Mouse (Mus musculus) ES-E14 (cell line): Measurements from ENCODE around the gene Nsd1. TPM values are rescaled to one million over a fixed set of nuclear protein-coding genes. Genes with fewer than 3 reads are reported as not detected.
A peak's percentile ranks its signal among the peaks of the same experiment; 100 is the strongest.

Experiments used
- DNase-seq: peaks from one replicate; pipeline ENCODE4 v3.0.0-alpha.2; 2013; ENCODE audit warnings: low read depth, low spot score
- H3K27ac ChIP-seq: 2 replicates; pipeline ENCODE4 v1.5.1; 2012; ENCODE audit warnings: low read depth, mild to moderate bottlenecking, low read length, moderate library complexity, mixed read lengths; ENCODE audit not compliant: poor library complexity, insufficient read depth, severe bottlenecking
- H3K36me3 ChIP-seq: 2 replicates; pipeline ENCODE4 v1.6.1; 2012; ENCODE audit warnings: mild to moderate bottlenecking, low read length, moderate library complexity, mixed read lengths; ENCODE audit not compliant: control insufficient read depth, poor library complexity, insufficient read depth, severe bottlenecking
- H3K4me1 ChIP-seq, 2 experiments: fragments of 150-350 bp in 1 of 2; sonication (generic) in 1 of 2; 2 replicates each; pipeline ENCODE4 v1.6.1; 2012; ENCODE audit warnings: low read length in 2 of 2, mild to moderate bottlenecking in 1 of 2, mixed read lengths in 1 of 2; ENCODE audit not compliant: control insufficient read depth in 2 of 2, insufficient read depth in 2 of 2, poor library complexity in 1 of 2
- H3K4me3 ChIP-seq, 2 experiments: fragments of 150-350 bp in 1 of 2; sonication (generic) in 1 of 2; 2 replicates each; pipeline ENCODE4 v1.5.1; 2012; ENCODE audit warnings: low read length in 2 of 2, low read depth in 1 of 2, mild to moderate bottlenecking in 1 of 2, mixed read lengths in 1 of 2; ENCODE audit not compliant: insufficient read depth in 1 of 2, poor library complexity in 1 of 2, severe bottlenecking in 1 of 2
- H3K9ac ChIP-seq: 2 replicates; pipeline ENCODE4 v1.6.1; 2012; ENCODE audit warnings: low read depth, mild to moderate bottlenecking, low read length, mixed read lengths; ENCODE audit not compliant: poor library complexity, insufficient read depth, severe bottlenecking
- H3K9me3 ChIP-seq: fragments of 150-350 bp; sonication (generic); 2 replicates; pipeline ENCODE4 v1.6.1; 2012; ENCODE audit warnings: low read depth, mild to moderate bottlenecking, low read length; ENCODE audit not compliant: control insufficient read depth, insufficient read depth
- CHD2 ChIP-seq: IDR thresholded peaks from 2 replicates; pipeline ENCODE4 v1.6.1; 2014; ENCODE audit warnings: mild to moderate bottlenecking, low read depth, low read length, inconsistent platforms
- HCFC1 ChIP-seq: IDR thresholded peaks from 2 replicates; pipeline ENCODE4 v1.6.1; 2012; ENCODE audit warnings: low read length, inconsistent platforms, borderline replicate concordance; ENCODE audit not compliant: insufficient read depth
- MAFK ChIP-seq: IDR thresholded peaks from 2 replicates; pipeline ENCODE4 v1.6.1; 2014; ENCODE audit warnings: mild to moderate bottlenecking, low read depth, low read length, inconsistent platforms; ENCODE audit not compliant: insufficient read depth
- ZC3H11A ChIP-seq: IDR thresholded peaks from 2 replicates; pipeline ENCODE4 v1.6.1; 2012; ENCODE audit warnings: low read depth, mild to moderate bottlenecking, inconsistent platforms, low read length, borderline replicate concordance
- ZNF384 ChIP-seq: IDR thresholded peaks from 2 replicates; pipeline ENCODE4 v1.6.1; 2012; ENCODE audit warnings: low read depth, low read length, inconsistent platforms
- in situ Hi-C, 2 experiments: fragments of 600-800 bp; cut with MboI; formaldehyde crosslinking; loops; one replicate each; pipeline ENCODE4 v1.15.1; 2025; ENCODE audit warnings: low sequenced_read_pairs in 2 of 2, inconsistent platforms in 1 of 2; ENCODE audit not compliant: unreplicated experiment in 2 of 2
- total RNA-seq: library from RNA; depleted of rRNA; stranded (reverse); fragments of 300-350 nt; gene quantifications from 2 replicates; pipeline ENCODE4 v1.2.3, GENCODE M21; 2012

Gene Nsd1
- total RNA-seq, 1 experiment: 135 TPM

DNA sequence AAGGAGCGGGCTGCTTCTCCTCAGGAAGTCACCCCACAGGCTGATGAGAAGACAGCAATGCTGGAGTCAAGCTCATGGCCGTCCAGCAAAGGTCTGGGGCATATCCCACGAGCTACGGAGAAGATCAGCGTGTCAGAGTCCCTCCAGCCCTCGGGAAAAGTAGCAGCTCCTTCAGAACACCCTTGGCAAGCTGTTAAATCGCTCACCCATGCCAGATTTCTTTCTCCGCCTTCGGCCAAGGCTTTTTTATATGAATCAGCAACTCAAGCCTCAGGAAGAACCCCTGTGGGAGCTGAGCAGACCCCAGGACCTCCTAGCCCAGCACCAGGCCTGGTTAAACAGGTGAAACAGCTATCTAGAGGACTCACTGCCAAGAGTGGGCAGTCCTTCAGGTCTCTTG lies 103.5 kb downstream of the Nsd1 start:
- in situ Hi-C loops: no loop called here
- no peak overlapping the region for H3K4me3 ChIP-seq
- DNase-seq: no peak
- TF ChIP-seq MAFK: no peak
- no peak for TF ChIP-seq CHD2
- TF ChIP-seq ZC3H11A: no peak
- TF ChIP-seq ZNF384: no peak
- TF ChIP-seq HCFC1: no peak
- no peak overlapping the region for H3K9ac ChIP-seq
- H3K9me3 ChIP-seq: no peaks in the 10 kb centered on the region
- H3K27ac ChIP-seq: no peak overlapping the region; the same call in 1 of the 2 replicates
- no peaks in the 10 kb centered on the region; a peak in 1 of 4 replicates for H3K4me1 ChIP-seq
- H3K36me3 ChIP-seq: peaks cover 47% of the 10 kb centered on the region

DNA sequence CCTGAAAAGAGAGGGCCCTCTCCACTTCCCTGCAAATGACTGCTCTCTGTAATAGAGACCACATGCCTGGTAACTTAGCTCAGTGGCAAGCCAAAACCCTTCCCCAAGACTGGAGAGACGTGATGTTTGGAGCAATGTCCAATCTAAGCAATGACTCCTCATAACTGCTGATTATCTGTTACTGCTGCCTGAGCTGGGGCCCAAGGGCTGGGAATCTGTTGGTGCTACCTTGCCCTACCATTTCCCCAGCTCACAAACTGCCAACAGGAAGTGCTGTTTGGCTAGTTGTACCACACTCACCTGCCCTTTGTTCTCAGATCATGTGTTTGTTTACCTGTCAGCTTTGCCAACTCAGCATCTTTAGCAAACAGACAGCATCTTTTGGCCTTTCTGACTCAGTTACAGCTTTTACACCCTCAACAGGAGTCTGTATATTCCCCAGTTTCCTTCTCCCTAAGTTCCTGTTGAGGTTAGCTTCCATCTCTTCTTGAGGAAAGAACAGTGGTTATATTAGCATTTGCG lies 105.4 kb downstream of the Nsd1 start:
- DNase-seq: no peak
- H3K4me3 ChIP-seq: no peak overlapping the region
- TF ChIP-seq CHD2: no peak
- TF ChIP-seq MAFK: peak; percentile 50; the same call in 1 of the 2 replicates
- no peak for TF ChIP-seq ZNF384
- TF ChIP-seq ZC3H11A: no peak
- TF ChIP-seq HCFC1: no peak
- peaks cover 50% of the 10 kb centered on the region for H3K36me3 ChIP-seq
- no peak overlapping the region for H3K27ac ChIP-seq
- H3K4me1 ChIP-seq: no peaks in the 10 kb centered on the region; a peak in 1 of 4 replicates
- no peaks in the 10 kb centered on the region for H3K9me3 ChIP-seq
- in situ Hi-C loops: no loop called here
- H3K9ac ChIP-seq: no peak overlapping the region

DNA sequence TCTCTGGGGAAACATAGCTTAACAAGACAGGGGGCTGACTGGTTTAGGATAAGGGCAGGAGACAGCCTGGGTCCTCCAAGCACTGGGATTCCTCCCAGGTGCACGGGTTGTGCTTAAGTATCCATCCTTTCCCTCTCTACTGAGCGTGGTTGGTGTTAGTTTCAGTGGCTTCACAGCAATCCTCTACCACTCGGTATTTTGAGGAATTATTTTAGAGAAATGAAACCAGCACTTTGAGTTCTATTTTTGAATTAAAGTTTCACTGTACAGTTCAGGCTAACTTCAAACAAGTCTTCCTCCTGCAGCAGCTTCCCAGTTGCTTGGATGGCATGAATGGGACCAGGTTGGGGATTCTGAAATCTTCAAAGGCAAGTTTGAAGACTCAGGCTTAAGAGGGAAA lies 108.8 kb downstream of the Nsd1 start:
- DNase-seq: no peak
- H3K4me3 ChIP-seq: no peak overlapping the region
- no peak overlapping the region for H3K27ac ChIP-seq
- H3K36me3 ChIP-seq: peaks cover 39% of the 10 kb centered on the region
- no peak overlapping the region for H3K9ac ChIP-seq
- TF ChIP-seq MAFK (no peak), ZC3H11A (no peak), ZNF384 (no peak), CHD2 (no peak), HCFC1 (no peak)
- peaks cover 0 to 6% of the 10 kb centered on the region in 2 experiments; a peak in 1 of 4 replicates for H3K4me1 ChIP-seq
- no peaks in the 10 kb centered on the region for H3K9me3 ChIP-seq
- in situ Hi-C loops: no loop called here

GRCm38 (mm10) chr13:55319931-55320533 lies 110.5 kb downstream of the Nsd1 start, which contains the start of gene Prelid1:
Gene Prelid1 (plus strand): TSS chr13:55320500.
- H3K36me3 ChIP-seq: peaks cover 35% of the 10 kb centered on the region
- no peak for DNase-seq
- in situ Hi-C loops: no loop called here
- peaks cover 3 to 13% of the 10 kb centered on the region in 2 experiments; a peak in 2 of 4 replicates for H3K4me1 ChIP-seq
- TF ChIP-seq ZC3H11A (no peak), CHD2 (no peak), MAFK (no peak), ZNF384 (no peak), HCFC1 (no peak)
- H3K9ac ChIP-seq: peak within 1 kb of the TSS; percentile 86
- H3K4me3 ChIP-seq: peak within 1 kb of the TSS; percentile 92 to 97
- no peak within 1 kb of the TSS for H3K27ac ChIP-seq
- H3K9me3 ChIP-seq: no peaks in the 10 kb centered on the region
